Mouse (Mus musculus) limb, embryonic 15.5 days (tissue): ENCODE measurements around the gene Mrrf. TPM values are rescaled to one million over a fixed set of nuclear protein-coding genes. Genes with fewer than 3 reads are reported as not detected.
A peak's percentile ranks its signal among the peaks of the same experiment; 100 is the strongest.

Source experiments
- ATAC-seq: fragments of 200-750 bp; cut with Nextera tagmentation; 2 replicates; pipeline ENCODE4 v1.8.0; 2017; ENCODE audit warnings: low read depth, moderate TSS enrichment; ENCODE audit not compliant: insufficient number of reproducible peaks, low FRiP score, low TSS enrichment
- H3K27ac ChIP-seq: fragments of 300-500 bp; sonication (generic); 2 replicates; pipeline ENCODE4 v1.5.1; 2015; ENCODE audit warnings: moderate library complexity, mild to moderate bottlenecking, inconsistent platforms
- H3K27me3 ChIP-seq: fragments of 300-500 bp; sonication (generic); 2 replicates; pipeline ENCODE4 v1.6.1; 2015; ENCODE audit warnings: inconsistent platforms
- H3K36me3 ChIP-seq: fragments of 300-500 bp; sonication (generic); 2 replicates; pipeline ENCODE4 v1.6.1; 2015; ENCODE audit warnings: inconsistent platforms
- H3K4me1 ChIP-seq: fragments of 300-500 bp; sonication (generic); 2 replicates; pipeline ENCODE4 v1.6.1; 2015; ENCODE audit warnings: inconsistent platforms
- H3K4me2 ChIP-seq: fragments of 300-500 bp; sonication (generic); 2 replicates; pipeline ENCODE4 v1.6.1; 2015; ENCODE audit warnings: mild to moderate bottlenecking, inconsistent platforms
- H3K4me3 ChIP-seq: fragments of 300-500 bp; sonication (generic); 2 replicates; pipeline ENCODE4 v1.5.1; 2015; ENCODE audit warnings: mild to moderate bottlenecking, inconsistent platforms
- H3K9ac ChIP-seq: fragments of 300-500 bp; sonication (generic); 2 replicates; pipeline ENCODE4 v1.6.1; 2015; ENCODE audit warnings: inconsistent platforms
- H3K9me3 ChIP-seq: fragments of 300-500 bp; sonication (generic); 2 replicates; pipeline ENCODE4 v1.6.1; 2016; ENCODE audit warnings: inconsistent platforms
- WGBS: fragments of 180-500 bp; shearing (Covaris S2); methylation state at CpG from one replicate; pipeline ENCODE4 v1.1.7; 2015; 5-methylcytosine and 5-hydroxymethylcytosine counted together
- polyA plus RNA-seq: library from polyadenylated mRNA; unstranded; fragments of >200 nt; fragmentation: Nextera tagmentation; extraction: Ambion mirVana; gene quantifications from 2 replicates; pipeline ENCODE4 v1.2.1, GENCODE M21; 2015

Mrrf gene
- polyA plus RNA-seq, result 27.3 and 30.1 TPM in 2 replicates

- Histone ChIP-seq H3K4me1 (peaks cover 13% of the 10 kb centered on the region; the same call in 1 of the 2 replicates), H3K4me3 (peak within 1 kb of the TSS; percentile 85), H3K27ac (peak within 1 kb of the TSS; percentile 92), H3K9me3 (no peaks in the 10 kb centered on the region), H3K4me2 (peak within 1 kb of the TSS; percentile 58), H3K36me3 (peaks cover 25% of the 10 kb centered on the region), H3K27me3 (no peaks in the 10 kb centered on the region), H3K9ac (peak within 1 kb of the TSS; percentile 81)
- WGBS, result under 1% methylated on average over 50 of the region's 50 CpGs
- ATAC-seq, result peak; percentile 94
Measured at GRCm38 (mm10) chr2:36136300-36136941, at the start of gene Mrrf, which contains the start of gene Rbm18. TSS of gene Mrrf (plus strand) at chr2:36136389. TSS of gene Rbm18 (minus strand) at chr2:36136773.

GRCm38 (mm10) chr2:36089190-36089589 is 47.0 kb upstream of the Mrrf start:
- Histone ChIP-seq H3K27ac (no peak overlapping the region), H3K4me2 (no peak overlapping the region), H3K4me3 (no peak overlapping the region), H3K27me3 (peaks cover 90% of the 10 kb centered on the region), H3K36me3 (no peaks in the 10 kb centered on the region), H3K9ac (no peak overlapping the region), H3K4me1 (peaks cover 18% of the 10 kb centered on the region), H3K9me3 (no peaks in the 10 kb centered on the region)
- ATAC-seq, result no peak
- 67% methylated on average over 3 of the region's 3 CpGs for WGBS

DNA sequence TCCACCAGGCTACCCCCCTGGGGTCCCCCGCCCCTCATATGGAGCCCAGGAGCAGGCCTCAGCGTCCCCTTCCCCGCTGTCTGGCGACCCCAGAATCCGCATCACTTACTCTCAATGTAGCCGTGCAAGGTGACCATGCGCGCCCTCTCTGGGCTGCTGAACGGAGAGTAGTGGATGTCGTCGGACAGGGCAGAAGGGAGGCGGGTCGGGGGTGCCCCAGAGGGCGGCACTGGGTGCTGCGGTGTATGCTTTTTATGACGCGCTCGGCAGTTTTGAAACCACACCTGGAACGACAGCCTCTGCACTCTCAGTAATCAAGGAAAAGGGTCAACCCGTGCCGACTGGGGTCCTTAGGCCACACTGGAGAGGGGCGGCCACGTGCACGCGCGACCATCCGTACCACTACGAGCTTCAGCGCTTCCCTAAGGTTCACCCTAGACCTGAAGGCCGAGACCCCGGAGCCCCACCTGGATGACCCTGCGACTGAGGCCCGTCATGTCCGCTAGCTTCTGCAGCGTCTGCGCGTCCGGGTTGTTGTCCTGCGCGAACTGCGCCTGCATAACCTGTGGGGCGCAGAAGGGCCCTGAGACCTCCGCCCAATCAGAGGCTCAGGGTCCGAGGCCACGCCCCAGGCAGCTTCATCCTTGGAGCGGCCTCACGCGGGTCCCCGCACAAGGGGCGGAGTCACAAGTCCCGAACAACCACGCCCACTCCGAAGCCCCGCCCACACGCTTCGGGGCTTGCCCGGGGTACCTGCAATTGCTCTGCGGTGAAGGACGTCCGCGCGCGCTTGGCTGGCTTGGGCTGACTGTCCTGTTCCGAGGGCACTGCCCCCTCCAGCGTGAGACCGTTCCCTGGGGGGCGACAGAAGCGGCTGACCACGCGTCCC is 45.1 kb upstream of the Mrrf start:
- Histone ChIP-seq H3K9ac (no peak overlapping the region), H3K4me3 (peak overlapping the region; percentile 42), H3K27ac (no peak overlapping the region), H3K36me3 (no peaks in the 10 kb centered on the region), H3K4me2 (peak overlapping the region; percentile 81), H3K9me3 (no peaks in the 10 kb centered on the region), H3K4me1 (peaks cover 19% of the 10 kb centered on the region), H3K27me3 (peaks cover 97% of the 10 kb centered on the region)
- WGBS, result 2% methylated on average over 69 of the region's 70 CpGs
- peak; percentile 61 for ATAC-seq

DNA sequence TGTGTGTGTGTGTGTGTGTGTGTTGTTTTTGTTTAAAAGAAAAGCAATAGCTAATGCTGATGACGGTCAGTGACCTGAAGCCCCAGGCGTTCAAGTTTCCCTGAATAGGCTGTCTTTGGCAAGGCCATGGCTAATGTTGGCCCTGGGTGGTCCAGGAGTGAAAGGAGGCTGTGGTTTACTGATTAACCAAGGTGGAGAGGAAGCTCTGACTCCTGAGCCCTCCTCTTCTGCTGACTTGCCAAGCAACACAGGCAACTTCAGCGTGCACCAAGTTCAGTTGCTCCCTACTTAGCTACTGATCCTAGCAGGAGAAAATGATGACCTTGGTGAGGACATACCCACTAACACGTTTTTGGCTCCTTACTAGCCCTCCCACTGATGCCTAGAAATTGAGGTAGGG is 43.4 kb upstream of the Mrrf start:
- Histone ChIP-seq H3K9ac (no peak overlapping the region), H3K27me3 (peaks cover 97% of the 10 kb centered on the region), H3K27ac (no peak overlapping the region), H3K4me3 (no peak overlapping the region), H3K4me2 (no peak overlapping the region), H3K9me3 (no peaks in the 10 kb centered on the region), H3K36me3 (no peaks in the 10 kb centered on the region), H3K4me1 (peaks cover 19% of the 10 kb centered on the region)
- WGBS, result 8% methylated on average over 4 of the region's 4 CpGs
- ATAC-seq, result no peak

DNA sequence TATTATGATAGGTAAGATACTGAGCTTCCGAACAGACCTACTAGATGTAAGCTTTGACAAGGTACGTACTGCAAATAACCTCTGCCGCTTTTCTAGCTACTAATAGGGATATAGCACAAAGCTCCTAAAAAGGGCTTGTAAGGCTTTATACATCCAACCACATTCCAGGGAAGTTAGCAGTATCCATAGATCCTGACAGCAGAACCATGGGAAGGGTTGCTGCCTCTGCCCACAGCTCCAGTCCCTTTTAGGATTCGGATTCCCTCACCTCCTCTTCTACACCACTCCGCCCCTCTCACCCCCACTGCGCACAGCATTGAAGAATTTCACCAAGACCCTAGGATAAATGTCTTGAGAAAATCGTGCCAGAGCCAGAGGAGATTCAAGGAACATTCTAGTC is 42.9 kb upstream of the Mrrf start:
- Histone ChIP-seq H3K27ac (no peak overlapping the region), H3K27me3 (peaks cover 98% of the 10 kb centered on the region), H3K9me3 (no peaks in the 10 kb centered on the region), H3K4me2 (no peak overlapping the region), H3K4me3 (no peak overlapping the region), H3K36me3 (no peaks in the 10 kb centered on the region), H3K9ac (no peak overlapping the region), H3K4me1 (peaks cover 19% of the 10 kb centered on the region)
- WGBS, result 26% methylated on average over 7 of the region's 7 CpGs
- no peak for ATAC-seq

- Histone ChIP-seq H3K27me3 (peaks cover 100% of the 10 kb centered on the region), H3K4me3 (no peak overlapping the region), H3K27ac (no peak overlapping the region), H3K4me1 (peaks cover 19% of the 10 kb centered on the region), H3K9me3 (no peaks in the 10 kb centered on the region), H3K9ac (no peak overlapping the region), H3K4me2 (no peak overlapping the region), H3K36me3 (no peaks in the 10 kb centered on the region)
- no peak for ATAC-seq
- 4% methylated on average over 31 of the region's 31 CpGs for WGBS
Measured at GRCm38 (mm10) chr2:36093914-36094475, 42.2 kb upstream of the Mrrf start.

GRCm38 (mm10) chr2:36097129-36097815 is 38.9 kb upstream of the Mrrf start:
- Histone ChIP-seq H3K4me1 (peaks cover 9% of the 10 kb centered on the region), H3K4me2 (no peak overlapping the region), H3K4me3 (no peak overlapping the region), H3K9ac (no peak overlapping the region), H3K36me3 (no peaks in the 10 kb centered on the region), H3K9me3 (no peaks in the 10 kb centered on the region), H3K27ac (no peak overlapping the region), H3K27me3 (peaks cover 99% of the 10 kb centered on the region)
- WGBS, result 5% methylated on average over 18 of the region's 18 CpGs
- ATAC-seq, result no peak

- Histone ChIP-seq H3K4me2 (no peak overlapping the region), H3K9ac (no peak overlapping the region), H3K4me1 (peaks cover 16% of the 10 kb centered on the region), H3K27ac (no peak overlapping the region), H3K27me3 (peaks cover 99% of the 10 kb centered on the region), H3K9me3 (no peaks in the 10 kb centered on the region), H3K4me3 (no peak overlapping the region), H3K36me3 (no peaks in the 10 kb centered on the region)
- no peak for ATAC-seq
- WGBS, result 6% methylated on average over 5 of the region's 5 CpGs
Measured at GRCm38 (mm10) chr2:36098021-36098420, 38.2 kb upstream of the Mrrf start.

GRCm38 (mm10) chr2:36099739-36100138 is 36.5 kb upstream of the Mrrf start:
- no peak overlapping the region for H3K27ac ChIP-seq
- H3K4me1 ChIP-seq, result peaks cover 27% of the 10 kb centered on the region
- H3K9ac ChIP-seq, result no peak overlapping the region
- no peak for ATAC-seq
- H3K27me3 ChIP-seq, result peaks cover 99% of the 10 kb centered on the region
- H3K4me3 ChIP-seq, result no peak overlapping the region
- no peaks in the 10 kb centered on the region for H3K9me3 ChIP-seq
- no peak overlapping the region for H3K4me2 ChIP-seq
- 14% methylated on average over 6 of the region's 6 CpGs for WGBS
- H3K36me3 ChIP-seq, result no peaks in the 10 kb centered on the region

- Histone ChIP-seq H3K4me3 (peak overlapping the region; percentile 22), H3K36me3 (no peaks in the 10 kb centered on the region), H3K9me3 (no peaks in the 10 kb centered on the region), H3K4me2 (peak overlapping the region; percentile 93), H3K27ac (no peak overlapping the region), H3K4me1 (peaks cover 37% of the 10 kb centered on the region), H3K27me3 (peaks cover 99% of the 10 kb centered on the region), H3K9ac (no peak overlapping the region)
- 3% methylated on average over 28 of the region's 28 CpGs for WGBS
- ATAC-seq, result no peak
Measured at GRCm38 (mm10) chr2:36101866-36102558, 34.2 kb upstream of the Mrrf start.

GRCm38 (mm10) chr2:36102559-36102946 is 33.6 kb upstream of the Mrrf start:
- no peak overlapping the region for H3K27ac ChIP-seq
- H3K27me3 ChIP-seq, result peaks cover 98% of the 10 kb centered on the region
- no peak overlapping the region for H3K9ac ChIP-seq
- no peaks in the 10 kb centered on the region for H3K36me3 ChIP-seq
- no peaks in the 10 kb centered on the region for H3K9me3 ChIP-seq
- WGBS, result 4% methylated on average over 21 of the region's 21 CpGs
- peak overlapping the region; percentile 93 for H3K4me2 ChIP-seq
- H3K4me1 ChIP-seq, result peaks cover 37% of the 10 kb centered on the region
- H3K4me3 ChIP-seq, result peak overlapping the region; percentile 22
- ATAC-seq, result no peak
